Mouse (Mus musculus) CD4-positive, CD25-positive, alpha-beta regulatory T cell, adult 2 months (primary cell): ENCODE results near the gene Col9a2.

ENCODE experiments used
- DNase-seq: peaks from one replicate; pipeline ENCODE4 v3.0.0-alpha.2; 2012; ENCODE audit warnings: low read depth, low spot score

The Col9a2 gene

GRCm38 (mm10) chr4:121077915-121078646, 38.9 kb downstream of the Col9a2 start:
- no peak for DNase-seq

- no peak for DNase-seq
Observed at GRCm38 (mm10) chr4:121080395-121080794, 41.2 kb downstream of the Col9a2 start.

- DNase-seq, result no peak
Observed at GRCm38 (mm10) chr4:121084506-121084905, 45.3 kb downstream of the Col9a2 start.

GRCm38 (mm10) chr4:121088696-121089095, 49.5 kb downstream of the Col9a2 start:
- DNase-seq, result no peak

GRCm38 (mm10) chr4:121090211-121090610, 51.0 kb downstream of the Col9a2 start:
- DNase-seq, result no peak

- peak; percentile 89 for DNase-seq
Observed at GRCm38 (mm10) chr4:121097650-121098378, 58.6 kb downstream of the Col9a2 start, which contains the start of gene Zmpste24. Zmpste24 (minus strand) TSS chr4:121098241.

GRCm38 (mm10) chr4:121103304-121103703, 64.1 kb downstream of the Col9a2 start:
- DNase-seq, result no peak
